Mouse (Mus musculus) C2C12 (cell line): ENCODE data around the gene Fcho1. TPM values are rescaled to one million over a fixed set of nuclear protein-coding genes. Genes with fewer than 3 reads are reported as not detected.
A peak's percentile ranks its signal among the peaks of the same experiment; 100 is the strongest.

ENCODE experiments used
- H3K27me3 ChIP-seq: one replicate; pipeline ENCODE4 v1.6.1; 2011; ENCODE audit not compliant: control insufficient read depth, insufficient read depth, insufficient read length
- H3K36me3 ChIP-seq: one replicate; pipeline ENCODE4 v1.6.1; 2011; ENCODE audit not compliant: control insufficient read depth, insufficient read depth
- H3K4me3 ChIP-seq: one replicate; pipeline ENCODE4 v1.5.1; 2011; ENCODE audit warnings: mild to moderate bottlenecking, control low read depth; ENCODE audit not compliant: poor library complexity, insufficient read depth, severe bottlenecking
- H3K79me2 ChIP-seq: one replicate; pipeline ENCODE4 v1.6.1; 2011; ENCODE audit not compliant: control insufficient read depth, insufficient read depth
- H3K79me3 ChIP-seq: one replicate; pipeline ENCODE4 v1.6.1; 2011; ENCODE audit warnings: low read depth, control low read depth
- H3ac ChIP-seq: one replicate; pipeline ENCODE3; 2011; ENCODE audit warnings: low read depth; ENCODE audit not compliant: control insufficient read depth, insufficient read length
- CEBPB ChIP-seq: IDR thresholded peaks from one replicate; pipeline ENCODE4 v1.6.1; 2011; ENCODE audit warnings: low read depth, mild to moderate bottlenecking, control low read depth, moderate library complexity
- CTCF ChIP-seq: IDR thresholded peaks from one replicate; pipeline ENCODE4 v1.5.1; 2011; ENCODE audit not compliant: control insufficient read depth, insufficient read depth, insufficient read length
- FOSL1 ChIP-seq: IDR thresholded peaks from one replicate; pipeline ENCODE4 v1.8.0; 2011; ENCODE audit warnings: mild to moderate bottlenecking, low read length; ENCODE audit not compliant: poor library complexity, insufficient read depth, severe bottlenecking
- MAX ChIP-seq: IDR thresholded peaks from one replicate; pipeline ENCODE4 v1.6.1; 2011; ENCODE audit warnings: mild to moderate bottlenecking, control low read depth
- MYOD1 ChIP-seq: IDR thresholded peaks from one replicate; pipeline ENCODE4 v1.6.1; 2011; ENCODE audit warnings: low read depth; ENCODE audit not compliant: control insufficient read depth, insufficient read length
- MYOG ChIP-seq: IDR thresholded peaks from one replicate; pipeline ENCODE4 v1.6.1; 2011; ENCODE audit not compliant: control insufficient read depth, insufficient read length; ENCODE audit errors: extremely low read depth
- USF1 ChIP-seq: IDR thresholded peaks from one replicate; pipeline ENCODE4 v1.6.1; 2011; ENCODE audit warnings: low read depth, mild to moderate bottlenecking, control low read depth, moderate library complexity
- polyA plus RNA-seq: library from polyadenylated mRNA; unstranded; fragments of >200 nt; fragmentation: generic; extraction: Trizol; gene quantifications from one replicate; pipeline ENCODE4 v1.2.1, GENCODE M21; 2012; ENCODE audit warnings: missing spikeins

The Fcho1 gene
- polyA plus RNA-seq, 1 experiment: not detected

DNA sequence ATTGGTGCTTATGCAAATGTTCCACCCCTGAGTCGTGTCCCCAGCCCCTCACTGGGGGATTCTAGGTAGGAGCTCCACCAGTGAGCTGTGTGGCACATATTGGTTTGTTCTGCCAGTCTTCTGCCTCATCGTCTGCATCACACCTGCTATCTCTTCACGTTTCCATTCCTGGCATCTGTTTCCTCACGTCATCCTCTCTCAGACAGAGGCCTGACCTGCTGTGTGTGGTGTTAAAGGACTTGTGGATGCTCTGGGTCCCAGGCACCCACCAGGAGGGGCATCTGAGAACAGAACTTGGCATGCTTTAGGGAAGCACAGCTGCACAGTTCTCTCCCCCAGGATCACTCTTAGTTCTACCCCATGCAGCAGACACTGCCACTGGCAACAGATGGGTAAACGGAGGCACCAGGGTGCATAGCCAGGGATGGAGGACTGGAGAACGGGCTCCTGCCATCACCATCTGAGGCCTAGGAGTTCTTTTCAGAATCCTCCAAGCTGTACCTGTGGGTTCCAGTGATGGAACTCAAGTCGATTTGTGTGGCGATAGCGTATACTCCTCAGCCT, 50.0 kb downstream of the Fcho1 start:
- no peak overlapping the region for H3ac ChIP-seq
- no peak overlapping the region for H3K4me3 ChIP-seq
- no peaks in the 10 kb centered on the region for H3K79me3 ChIP-seq
- no peaks in the 10 kb centered on the region for H3K79me2 ChIP-seq
- no peak for TF ChIP-seq MAX
- TF ChIP-seq USF1: no peak
- TF ChIP-seq CTCF: no peak
- TF ChIP-seq FOSL1: no peak
- no peak for TF ChIP-seq CEBPB
- no peak for TF ChIP-seq MYOG
- H3K27me3 ChIP-seq: no peaks in the 10 kb centered on the region
- no peaks in the 10 kb centered on the region for H3K36me3 ChIP-seq

DNA sequence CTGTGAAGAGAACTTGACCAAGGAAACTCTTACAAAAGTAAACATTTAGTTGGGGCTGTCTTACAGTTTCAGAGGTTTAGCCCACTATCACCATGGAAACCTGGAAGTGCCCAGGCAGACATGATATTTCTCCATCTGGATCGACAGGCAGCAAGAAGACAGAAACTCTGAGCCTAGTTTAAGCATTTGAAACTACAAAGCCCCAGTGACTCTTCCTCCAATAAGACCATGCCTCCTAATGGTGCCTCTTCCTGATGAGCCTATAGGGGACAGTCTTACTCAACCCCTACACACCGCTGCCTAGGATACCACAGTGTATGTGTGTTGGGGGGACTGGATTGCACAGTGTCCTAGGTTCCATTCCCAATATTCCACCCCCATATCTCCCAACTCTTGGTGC, 51.4 kb downstream of the Fcho1 start:
- Histone ChIP-seq H3K79me3 (no peaks in the 10 kb centered on the region), H3K36me3 (no peaks in the 10 kb centered on the region), H3K27me3 (no peaks in the 10 kb centered on the region), H3ac (no peak overlapping the region), H3K4me3 (no peak overlapping the region), H3K79me2 (no peaks in the 10 kb centered on the region)
- TF ChIP-seq FOSL1 (no peak), CEBPB (no peak), MYOD1 (no peak), MYOG (no peak), CTCF (no peak), MAX (no peak), USF1 (no peak)

DNA sequence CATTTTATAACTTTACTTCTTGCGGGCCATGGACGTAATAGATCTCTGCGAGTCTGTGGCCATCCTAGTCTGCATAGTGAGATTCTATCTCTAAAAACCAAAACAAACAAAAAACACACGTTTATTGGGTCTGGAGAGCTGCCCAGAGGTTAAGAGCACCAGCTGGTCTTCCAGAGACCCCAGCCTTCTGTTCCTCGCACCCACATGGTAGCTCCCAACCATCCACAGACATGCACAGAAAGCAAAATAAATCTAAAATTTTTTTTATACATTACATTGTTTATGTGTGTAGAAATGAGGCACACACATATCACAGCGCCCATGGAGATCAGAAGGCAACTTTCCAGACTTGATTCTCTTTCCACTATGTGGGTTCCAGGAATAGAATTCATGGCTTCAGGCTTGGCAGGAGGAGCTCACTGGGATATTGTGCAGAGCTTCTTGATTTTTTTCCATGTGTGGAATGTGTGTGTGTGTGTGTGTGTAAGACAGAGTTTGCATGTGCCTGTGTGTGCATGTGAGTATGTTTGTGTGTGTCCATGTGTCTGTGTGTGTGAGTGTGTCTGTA, 53.3 kb downstream of the Fcho1 start:
- Histone ChIP-seq H3K4me3 (no peak overlapping the region), H3K79me2 (no peaks in the 10 kb centered on the region), H3K36me3 (no peaks in the 10 kb centered on the region), H3K79me3 (no peaks in the 10 kb centered on the region), H3ac (no peak overlapping the region), H3K27me3 (no peaks in the 10 kb centered on the region)
- TF ChIP-seq FOSL1 (no peak), MYOG (no peak), CTCF (no peak), MYOD1 (no peak), USF1 (no peak), CEBPB (no peak), MAX (no peak)

DNA sequence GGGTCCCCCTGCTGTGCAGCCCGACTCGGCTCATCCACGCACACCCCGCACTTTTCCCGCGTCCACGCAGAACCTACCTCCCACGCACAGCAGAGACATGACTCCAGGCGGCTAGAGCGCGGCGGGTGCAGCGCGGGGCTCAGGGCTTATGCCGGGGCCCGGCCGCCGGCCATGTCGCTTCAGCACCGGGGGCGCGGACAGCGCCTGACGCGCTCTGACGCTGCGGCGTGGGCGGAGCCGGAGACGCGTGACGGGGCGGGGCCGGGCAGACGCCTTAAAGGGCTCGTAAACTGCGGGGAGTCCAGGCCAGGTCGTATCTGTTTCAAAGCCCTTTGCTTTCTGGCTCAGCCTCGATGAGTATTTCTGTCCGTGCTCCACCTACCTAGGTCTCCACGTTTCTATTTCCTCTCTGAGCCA, 54.0 kb downstream of the Fcho1 start, which contains the start of gene Unc13a:
Gene Unc13a, minus strand, starts transcription at position 209 of the 417 bp plus-strand sequence.
- H3K79me2 ChIP-seq: no peaks in the 10 kb centered on the region
- H3K79me3 ChIP-seq: no peaks in the 10 kb centered on the region
- H3K4me3 ChIP-seq: peak within 1 kb of the TSS; percentile 32
- H3K36me3 ChIP-seq: no peaks in the 10 kb centered on the region
- peak within 1 kb of the TSS; percentile 1 for H3ac ChIP-seq
- peak; percentile 26 for TF ChIP-seq USF1
- peak; percentile 37 for TF ChIP-seq MAX
- no peak for TF ChIP-seq MYOG
- H3K27me3 ChIP-seq: no peaks in the 10 kb centered on the region

DNA sequence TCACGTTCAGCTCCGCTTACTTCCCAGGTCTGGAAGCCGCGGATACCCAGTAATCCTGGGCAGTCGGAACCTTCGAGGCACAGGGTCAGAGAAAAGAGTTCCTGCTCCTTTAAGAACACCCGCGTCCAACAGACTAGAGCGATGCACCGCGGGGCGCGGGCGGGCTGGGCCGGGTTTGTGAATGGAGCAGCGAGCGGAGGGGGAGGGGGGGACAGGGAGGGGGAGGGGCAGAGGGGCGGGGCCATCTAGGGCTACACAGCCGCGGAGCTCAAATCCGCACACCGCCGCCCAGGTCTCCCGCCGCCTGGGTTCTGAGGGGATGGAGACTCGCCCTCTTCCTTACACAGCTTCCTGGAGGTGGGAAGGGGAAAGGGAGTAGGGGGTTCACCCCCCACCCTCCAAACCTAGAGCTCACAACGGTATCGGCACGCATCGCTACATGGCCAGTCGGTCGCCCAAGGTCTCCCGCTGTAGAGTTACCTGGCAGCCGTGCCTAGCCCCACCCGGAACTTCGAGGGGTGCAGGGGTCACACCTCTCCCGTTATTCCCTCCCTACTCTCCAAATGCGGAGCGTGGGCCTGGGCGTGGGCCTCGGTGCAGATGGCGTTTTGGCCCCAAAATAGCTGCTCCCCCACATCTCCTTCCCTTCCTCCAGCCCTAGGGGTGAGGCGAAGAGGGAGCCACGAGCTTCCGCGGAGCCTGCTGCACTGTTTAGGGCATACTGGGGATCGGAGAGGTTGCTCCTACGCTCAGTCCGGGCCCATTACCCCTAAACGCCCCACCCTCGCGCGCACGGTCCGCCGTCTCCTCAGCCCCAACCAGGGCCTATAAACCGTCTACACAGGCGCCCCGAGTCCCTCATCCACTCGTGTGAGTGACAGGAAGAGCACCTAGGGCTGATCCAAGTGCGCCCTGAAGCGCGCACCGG, 54.6 kb downstream of the Fcho1 start:
- Histone ChIP-seq H3K27me3 (no peaks in the 10 kb centered on the region), H3K79me3 (no peaks in the 10 kb centered on the region), H3K79me2 (no peaks in the 10 kb centered on the region), H3K36me3 (no peaks in the 10 kb centered on the region), H3ac (peak overlapping the region; percentile 47), H3K4me3 (peak overlapping the region; percentile 32)
- TF ChIP-seq FOSL1: no peak
- TF ChIP-seq CEBPB: no peak
- TF ChIP-seq MAX: no peak
- no peak for TF ChIP-seq CTCF
- no peak for TF ChIP-seq MYOD1
